Mouse (Mus musculus) CH12.LX (cell line): ENCODE results near the gene Vsig10.

ENCODE experiments used
- CTCF ChIP-seq, 2 experiments: IDR thresholded peaks in 1 of 2; conservative IDR thresholded peaks in 1 of 2; 2 replicates each; pipeline ENCODE4 v1.5.1; 2011 to 2012; ENCODE audit warnings: low read depth in 2 of 2, low read length in 2 of 2, improper control_type of control experiment in 1 of 2, inconsistent platforms in 1 of 2, mild to moderate bottlenecking in 1 of 2, moderate library complexity in 1 of 2
- EP300 ChIP-seq: IDR thresholded peaks from 2 replicates; pipeline ENCODE4 v1.6.1; 2011; ENCODE audit warnings: low read length, improper control_type of control experiment
- HCFC1 ChIP-seq: IDR thresholded peaks from 2 replicates; pipeline ENCODE4 v1.6.1; 2012; ENCODE audit warnings: low read depth, mild to moderate bottlenecking, inconsistent platforms, low read length, improper control_type of control experiment
- MYC ChIP-seq: IDR thresholded peaks from 2 replicates; pipeline ENCODE4 v1.6.1; 2011; ENCODE audit warnings: low read depth, mild to moderate bottlenecking, improper control_type of control experiment, low read length
- PAX5 ChIP-seq: IDR thresholded peaks from 2 replicates; pipeline ENCODE4 v1.6.1; 2012; ENCODE audit warnings: low read length, inconsistent platforms, mixed read lengths
- POLR2A ChIP-seq: IDR thresholded peaks from 2 replicates; pipeline ENCODE4 v1.6.1; 2011; ENCODE audit warnings: low read depth, mild to moderate bottlenecking, improper control_type of control experiment, low read length
- USF1 ChIP-seq: IDR thresholded peaks from 2 replicates; pipeline ENCODE4 v1.6.1; 2014; ENCODE audit warnings: low read depth, mild to moderate bottlenecking, inconsistent platforms, low read length, improper control_type of control experiment

DNA sequence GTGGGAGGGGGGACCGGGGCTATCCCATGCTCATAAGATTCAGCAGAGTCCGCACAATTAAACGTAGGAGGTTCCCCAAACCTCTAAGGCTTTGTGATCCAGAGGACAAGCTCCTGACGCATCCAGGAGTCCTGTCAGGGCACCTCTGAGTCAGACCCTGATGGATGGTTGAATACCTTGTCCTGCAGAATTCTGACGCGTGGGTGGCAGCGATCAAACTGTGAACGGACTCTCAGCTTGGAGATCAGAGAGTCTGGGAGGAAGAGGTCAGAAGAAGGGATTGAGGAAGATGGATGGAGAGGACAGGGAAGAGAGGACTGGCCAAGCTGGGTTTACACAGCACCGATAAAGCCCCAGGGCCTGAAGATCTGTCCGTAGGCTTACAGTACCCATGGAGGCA, 5.0 kb upstream of the Vsig10 start:
- no peak for TF ChIP-seq POLR2A
- TF ChIP-seq PAX5: no peak
- TF ChIP-seq CTCF (conservative IDR thresholded peaks at IDR 0.05 in 1 of 2, IDR thresholded peaks at IDR 0.05 in 1 of 2; ENCODE audit: low read depth in 2 of 2, low read length in 2 of 2): no peak
- no peak for TF ChIP-seq MYC
- TF ChIP-seq HCFC1: no peak
- TF ChIP-seq EP300: no peak
- no peak for TF ChIP-seq USF1
